Mouse (Mus musculus) liver, embryonic 14.5 days (tissue): Measurements from ENCODE around the gene Gcgr.

Experiments used
- CTCF ChIP-seq: IDR thresholded peaks from 2 replicates; pipeline ENCODE4 v1.5.1; 2016; ENCODE audit warnings: antibody characterized with exemption, low read depth, control low read depth
- EP300 ChIP-seq: IDR thresholded peaks from 2 replicates; pipeline ENCODE4 v1.6.1; 2016; ENCODE audit warnings: antibody characterized with exemption, low read depth

DNA sequence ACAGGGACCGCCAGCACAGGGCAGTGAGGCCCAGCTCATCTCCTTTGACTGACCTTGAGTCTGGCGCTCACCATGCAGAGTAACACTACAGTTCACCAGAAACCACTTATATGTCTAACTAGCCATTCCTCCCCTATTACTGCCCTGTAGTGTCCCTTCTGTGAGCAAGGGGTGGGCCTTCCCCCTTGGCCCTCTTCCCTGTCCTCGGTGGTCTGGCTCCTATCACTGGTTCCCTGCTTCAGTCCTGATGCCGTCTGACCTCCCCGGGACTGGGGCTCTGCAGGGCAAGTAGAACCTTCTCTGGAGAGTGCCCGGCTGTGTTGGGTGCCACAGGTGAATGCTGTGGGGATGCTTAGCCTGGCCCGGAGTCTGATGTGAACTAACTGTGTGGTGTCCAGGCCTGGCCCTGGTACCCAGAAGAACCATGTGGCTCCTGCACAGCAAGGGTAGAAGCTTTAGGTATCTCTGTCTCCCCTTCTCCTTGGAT lies 47.0 kb upstream of the Gcgr start:
- TF ChIP-seq CTCF (no peak), EP300 (no peak)
